Mouse (Mus musculus): ENCODE measurements at regions not wholly inside any gene's neighbourhood (a gene's known extent, or its start where the extent isn't known, plus 50 kb on each side); places are given as distances from the start of the nearest gene placed in this dataset.

- TF ChIP-seq EP300 (IDR thresholded peaks at IDR 0.05) (no peak), CTCF (IDR thresholded peaks at IDR 0.05) (no peak)
Measured at GRCm38 (mm10) chr6:117596166-117596840, 244.7 kb upstream of the Zfp637 start.

Measured in lung, postnatal 0 days (tissue).